Mouse (Mus musculus) myocyte (in vitro differentiated cells): ENCODE data around the gene Zmat3. TPM values are rescaled to one million over a fixed set of nuclear protein-coding genes. Genes with fewer than 3 reads are reported as not detected.

Experiments used
- H3K27me3 ChIP-seq: one replicate; pipeline ENCODE4 v1.6.1; 2011; ENCODE audit not compliant: control insufficient read depth, insufficient read depth, insufficient read length
- H3K36me3 ChIP-seq: one replicate; pipeline ENCODE4 v1.6.1; 2011; ENCODE audit not compliant: control insufficient read depth, insufficient read depth
- H3K4me2 ChIP-seq: one replicate; pipeline ENCODE4 v1.6.1; 2011; ENCODE audit warnings: low read depth, control low read depth
- H3K4me3 ChIP-seq: one replicate; pipeline ENCODE4 v1.5.1; 2011; ENCODE audit warnings: mild to moderate bottlenecking, control low read depth, moderate library complexity
- H3K79me2 ChIP-seq: one replicate; pipeline ENCODE4 v1.6.1; 2011; ENCODE audit not compliant: control insufficient read depth, insufficient read depth
- H3ac ChIP-seq: one replicate; pipeline ENCODE4 v1.6.1; 2011; ENCODE audit not compliant: control insufficient read depth, insufficient read length
- E2F4 ChIP-seq: IDR thresholded peaks from one replicate; pipeline ENCODE4 v1.6.1; 2011; ENCODE audit warnings: mild to moderate bottlenecking, control low read depth, moderate library complexity; ENCODE audit not compliant: insufficient read depth
- MYOD1 ChIP-seq, 3 experiments: IDR thresholded peaks; one replicate each; pipeline ENCODE4 v1.6.1; 2011; ENCODE audit warnings: control low read depth in 2 of 3, low read depth in 2 of 3, mild to moderate bottlenecking in 2 of 3, moderate library complexity in 1 of 3; ENCODE audit not compliant: insufficient read length in 2 of 3, control insufficient read depth in 1 of 3
- POLR2A ChIP-seq: IDR thresholded peaks from one replicate; pipeline ENCODE4 v1.6.1; 2011; ENCODE audit warnings: low read depth, mild to moderate bottlenecking, control low read depth, moderate library complexity; ENCODE audit not compliant: insufficient read length
- REST ChIP-seq: IDR thresholded peaks from one replicate; pipeline ENCODE4 v1.6.1; 2011; ENCODE audit warnings: mild to moderate bottlenecking, control low read depth, moderate library complexity; ENCODE audit not compliant: insufficient read depth, insufficient read length
- SRF ChIP-seq: IDR thresholded peaks from one replicate; pipeline ENCODE4 v1.6.1; 2011; ENCODE audit warnings: low read depth; ENCODE audit not compliant: control insufficient read depth, insufficient read length
- USF1 ChIP-seq: IDR thresholded peaks from one replicate; pipeline ENCODE4 v1.6.1; 2011; ENCODE audit warnings: low read depth, mild to moderate bottlenecking, control low read depth, moderate library complexity
- polyA plus RNA-seq: library from polyadenylated mRNA; unstranded; fragments of >200 nt; fragmentation: generic; extraction: Trizol; gene quantifications from one replicate; pipeline ENCODE4 v1.2.1, GENCODE M21; 2012; ENCODE audit warnings: missing spikeins

Gene Zmat3
- polyA plus RNA-seq, 1 experiment = 13.0 TPM

GRCm38 (mm10) chr3:32292001-32292400 lies 73.8 kb downstream of the Zmat3 start:
- H3K36me3 ChIP-seq = no peaks in the 10 kb centered on the region

More at GRCm38 (mm10) chr3:32292001-32292400, 73.8 kb downstream of the Zmat3 start:
- H3K27me3 ChIP-seq = no peaks in the 10 kb centered on the region
- no peak overlapping the region for H3ac ChIP-seq
- no peak for TF ChIP-seq SRF
- TF ChIP-seq USF1 = no peak
- no peak for TF ChIP-seq REST
- TF ChIP-seq POLR2A = no peak
- TF ChIP-seq MYOD1 (IDR thresholded peaks at IDR 0.05; ENCODE audit: control insufficient read depth in 1 of 3, insufficient read length in 2 of 3, low read depth in 2 of 3) = no peak
- TF ChIP-seq E2F4 = no peak
- H3K4me3 ChIP-seq = no peak overlapping the region
- no peaks in the 10 kb centered on the region for H3K79me2 ChIP-seq
- H3K4me2 ChIP-seq = no peak overlapping the region

Other genes starting within 250 kb of the Zmat3 start
- 11.7 TPM for gene Pik3ca, start 31.7 kb upstream of the Zmat3 start, polyA plus RNA-seq
- not detected for gene Kcnmb3, start 126.2 kb upstream of the Zmat3 start, polyA plus RNA-seq
- gene Zfp639, start 144.2 kb upstream of the Zmat3 start, polyA plus RNA-seq = 25.3 TPM
- gene Mfn1, start 163.5 kb upstream of the Zmat3 start, polyA plus RNA-seq = 17.0 TPM